Mouse (Mus musculus): ENCODE results near the gene Cdk2ap2.

GRCm38 (mm10) chr19:4058581-4058980, 38.4 kb upstream of the Cdk2ap2 start:
- TF ChIP-seq CTCF (IDR thresholded peaks at IDR 0.05; ENCODE audit: insufficient read depth, low read depth, low read length) (no peak), POLR2A (IDR thresholded peaks at IDR 0.05; ENCODE audit: insufficient read depth, low read depth, low read length) (no peak)

Measured in olfactory bulb, adult 2 months (tissue).